Mouse (Mus musculus) E14TG2a.4 (cell line): ENCODE measurements around the gene Hacd1.

Experiments
- CTCF ChIP-seq: conservative IDR thresholded peaks from 2 replicates; pipeline ENCODE4 v1.5.1; 2014; ENCODE audit warnings: low read length
- NANOG ChIP-seq: IDR thresholded peaks from 2 replicates; pipeline ENCODE4 v1.6.1; 2014; ENCODE audit warnings: borderline replicate concordance, low read length, mixed read lengths
- POU5F1 ChIP-seq: IDR thresholded peaks from 2 replicates; pipeline ENCODE4 v1.6.1; 2014; ENCODE audit warnings: low read length, borderline replicate concordance

DNA sequence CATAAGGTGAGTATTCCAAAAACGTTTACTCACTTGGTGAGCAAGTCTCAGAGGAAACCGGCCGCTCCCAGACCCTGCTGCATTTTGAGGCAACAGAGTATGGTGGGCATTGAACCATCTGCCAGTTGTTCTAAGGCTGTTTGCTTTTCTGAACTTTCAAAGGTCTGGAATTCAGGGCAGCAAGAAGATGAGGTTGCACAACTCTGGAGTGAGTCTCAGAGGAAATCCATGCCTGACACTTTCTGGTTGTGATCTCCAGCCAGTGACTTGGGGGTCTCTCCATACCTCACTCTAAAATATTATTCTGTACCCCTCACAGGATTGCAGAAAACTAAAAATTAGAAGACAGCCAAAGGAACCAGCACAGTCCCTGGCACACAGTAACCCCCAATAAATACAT is 1.8 kb downstream of the Hacd1 start:
- TF ChIP-seq CTCF (no peak), NANOG (no peak), POU5F1 (no peak)
